Comparison of ENCODE assay signal across 9 mouse cellular contexts in the genomic region with DNA sequence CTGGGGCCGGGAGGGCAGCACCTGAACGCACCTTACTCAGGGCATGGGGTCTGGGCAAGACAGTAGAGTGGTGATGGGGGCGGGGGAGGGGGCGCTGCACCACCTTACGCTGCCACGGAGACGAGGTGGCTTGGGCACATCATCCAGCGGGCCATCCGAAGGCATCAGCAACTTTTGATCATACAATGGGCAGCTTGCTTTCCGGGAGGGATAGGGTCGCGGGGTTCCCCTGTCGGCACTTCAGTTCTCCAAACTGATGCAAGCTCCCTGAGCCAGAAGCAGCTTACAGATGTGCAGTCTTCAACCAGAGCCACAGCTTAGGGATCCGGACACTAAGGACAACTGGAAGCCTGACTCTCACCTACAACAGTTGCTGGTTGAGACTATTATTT. TPM values are rescaled to one million over a fixed set of nuclear protein-coding genes. Genes with fewer than 3 reads are reported as not detected.
DNase-seq lines count a peak whose midpoint lies in the region; ATAC-seq and TF ChIP-seq lines count a peak whose summit lies in the region.
"Had no signal": no experiment of that assay in that cellular context is flagged by ENCODE, and none has a peak within 500 bp of the region (broad histone marks: within the 10 kb centered on the region; RNA-seq: fewer than 3 reads in every experiment).

No protein-coding gene starts in this region.

- DNase-seq in kidney, postnatal 0 days (ENCODE audit: low spot score) = no peak
- no peak for DNase-seq in kidney, adult 11 months
- peak; percentile 7 for DNase-seq in hindbrain, postnatal 0 days (ENCODE audit: low spot score)
- no peak for DNase-seq in adipocyte (ENCODE audit: low spot score)
- DNase-seq in kidney, adult 9 months = no peak
- DNase-seq in cerebellum, adult 11-12 months = no peak

- peak overlapping the region; percentile 75 for H3K4me2 ChIP-seq in kidney, postnatal 0 days (ENCODE audit: low read length)
- H3K4me2 ChIP-seq in embryonic facial prominence, embryonic 13.5 days = peak overlapping the region; percentile 86
- peak overlapping the region; percentile 65 for H3K4me2 ChIP-seq in hindbrain, postnatal 0 days (ENCODE audit: low read depth, low read length)
- H3K4me2 ChIP-seq in midbrain, embryonic 16.5 days (ENCODE audit: low read length) = peak overlapping the region; percentile 60

- no peak for TF ChIP-seq CTCF in kidney, postnatal 0 days (IDR thresholded peaks at IDR 0.05; ENCODE audit: low read depth)
- TF ChIP-seq CTCF in hindbrain, postnatal 0 days (IDR thresholded peaks at IDR 0.05; ENCODE audit: low read depth) = no peak

- no peak overlapping the region for H3K27ac ChIP-seq in kidney, postnatal 0 days
- H3K27ac ChIP-seq in embryonic facial prominence, embryonic 13.5 days = no peak overlapping the region
- peak overlapping the region; percentile 74 for H3K27ac ChIP-seq in hindbrain, postnatal 0 days
- H3K27ac ChIP-seq in midbrain, embryonic 16.5 days (ENCODE audit: low read length) = no peak overlapping the region

- WGBS in kidney, postnatal 0 days = 9% methylated on average over 13 of the region's 14 CpGs
- 9% methylated on average over 14 of the region's 14 CpGs for WGBS in embryonic facial prominence, embryonic 13.5 days
- WGBS in hindbrain, postnatal 0 days = 9% methylated on average over 14 of the region's 14 CpGs
- WGBS in midbrain, embryonic 16.5 days = 7% methylated on average over 14 of the region's 14 CpGs

- H3K4me1 ChIP-seq in kidney, postnatal 0 days (replicated peaks; ENCODE audit: insufficient read depth, low read length) = peaks cover 7% of the 10 kb centered on the region
- H3K4me1 ChIP-seq in embryonic facial prominence, embryonic 13.5 days = peaks cover 31% of the 10 kb centered on the region
- H3K4me1 ChIP-seq in hindbrain, postnatal 0 days (ENCODE audit: insufficient read depth, low read length) = peaks cover 8% of the 10 kb centered on the region; the same call in 1 of the 2 replicates
- peaks cover 13% of the 10 kb centered on the region; the same call in 1 of the 2 replicates for H3K4me1 ChIP-seq in midbrain, embryonic 16.5 days (ENCODE audit: control insufficient read depth, insufficient read depth, low read length)

- H3K9ac ChIP-seq in kidney, postnatal 0 days (ENCODE audit: low read depth, low read length) = peak overlapping the region; percentile 52
- H3K9ac ChIP-seq in embryonic facial prominence, embryonic 13.5 days = peak overlapping the region; percentile 72
- H3K9ac ChIP-seq in hindbrain, postnatal 0 days (replicated peaks; ENCODE audit: low read length) = peak overlapping the region; percentile 39
- H3K9ac ChIP-seq in midbrain, embryonic 16.5 days (ENCODE audit: low read depth, low read length) = peak overlapping the region; percentile 49

- H3K36me3 ChIP-seq in kidney, postnatal 0 days (ENCODE audit: insufficient read depth, low read length) = no peaks in the 10 kb centered on the region
- no peaks in the 10 kb centered on the region for H3K36me3 ChIP-seq in embryonic facial prominence, embryonic 13.5 days
- no peaks in the 10 kb centered on the region for H3K36me3 ChIP-seq in hindbrain, postnatal 0 days (ENCODE audit: insufficient read depth, low read length)
- no peaks in the 10 kb centered on the region for H3K36me3 ChIP-seq in midbrain, embryonic 16.5 days (ENCODE audit: control insufficient read depth, insufficient read depth, low read length)

- peak overlapping the region; percentile 36 for H3K4me3 ChIP-seq in kidney, postnatal 0 days (replicated peaks; ENCODE audit: low read depth, low read length)
- peak overlapping the region; percentile 45 for H3K4me3 ChIP-seq in embryonic facial prominence, embryonic 13.5 days
- peak overlapping the region; percentile 36 for H3K4me3 ChIP-seq in hindbrain, postnatal 0 days (ENCODE audit: low read length)
- H3K4me3 ChIP-seq in midbrain, embryonic 16.5 days (ENCODE audit: low read depth, low read length) = peak overlapping the region; percentile 40

- ATAC-seq in kidney, postnatal 0 days (replicated peaks; ENCODE audit: low FRiP score, low read depth) = no peak
- no peak for ATAC-seq in embryonic facial prominence, embryonic 13.5 days (ENCODE audit: insufficient number of reproducible peaks, insufficient read depth, low FRiP score, low TSS enrichment, low read depth)
- no peak for ATAC-seq in hindbrain, postnatal 0 days
- no peak for ATAC-seq in midbrain, embryonic 16.5 days
- ATAC-seq: Patski had no signal

- no peaks in the 10 kb centered on the region for H3K9me3 ChIP-seq in kidney, postnatal 0 days (replicated peaks; ENCODE audit: low read length)
- no peaks in the 10 kb centered on the region for H3K9me3 ChIP-seq in embryonic facial prominence, embryonic 13.5 days
- H3K9me3 ChIP-seq in hindbrain, postnatal 0 days (ENCODE audit: low read length) = no peaks in the 10 kb centered on the region
- H3K9me3 ChIP-seq in midbrain, embryonic 16.5 days (replicated peaks; ENCODE audit: control insufficient read depth, low read length, poor library complexity, severe bottlenecking) = no peaks in the 10 kb centered on the region

- no peaks in the 10 kb centered on the region for H3K27me3 ChIP-seq in kidney, postnatal 0 days (ENCODE audit: insufficient read depth, low read length)
- peaks cover 24% of the 10 kb centered on the region for H3K27me3 ChIP-seq in embryonic facial prominence, embryonic 13.5 days
- H3K27me3 ChIP-seq in hindbrain, postnatal 0 days (ENCODE audit: insufficient read depth, low read length) = no peaks in the 10 kb centered on the region
- H3K27me3 ChIP-seq in midbrain, embryonic 16.5 days (ENCODE audit: control insufficient read depth, insufficient read depth, low read depth, low read length) = no peaks in the 10 kb centered on the region; the same call in 1 of the 2 replicates
- H3K27me3 ChIP-seq: Patski had no signal

RNA-seq across cellular contexts. Expression of a gene that starts 0.5 kb away (rescaled TPM):
- polyA plus RNA-seq in kidney, postnatal 0 days (2015; fragmentation: Nextera tagmentation; extraction: Ambion mirVana) = 2.1 and 2.5 TPM in 2 replicates
- polyA plus RNA-seq in embryonic facial prominence, embryonic 13.5 days (2015; fragmentation: Nextera tagmentation; extraction: Ambion mirVana) = 5.4 and 6.1 TPM in 2 replicates
- total RNA-seq in hindbrain, postnatal 0 days (2014; rRNA removed) = 44.1 and 48.4 TPM in 2 replicates
- polyA plus RNA-seq in hindbrain, postnatal 0 days (2015; fragmentation: Nextera tagmentation; extraction: Ambion mirVana) = 44.7 and 46.8 TPM in 2 replicates
- 6.7 and 14.0 TPM in 2 replicates for polyA plus RNA-seq in midbrain, embryonic 16.5 days (2015; fragmentation: Nextera tagmentation; extraction: Ambion mirVana)
- polyA plus RNA-seq: Patski had no signal

RNA-seq across cellular contexts. Expression of a gene that starts 35.3 kb away (rescaled TPM):
- 0.20 and 0.28 TPM in 2 replicates for polyA plus RNA-seq in kidney, postnatal 0 days (2015; fragmentation: Nextera tagmentation; extraction: Ambion mirVana)
- polyA plus RNA-seq in embryonic facial prominence, embryonic 13.5 days (2015; fragmentation: Nextera tagmentation; extraction: Ambion mirVana) = 0.80 and 1.1 TPM in 2 replicates
- total RNA-seq in hindbrain, postnatal 0 days (2014; rRNA removed) = not detected in 2 replicates
- 0.11 and 0.25 TPM in 2 replicates for polyA plus RNA-seq in hindbrain, postnatal 0 days (2015; fragmentation: Nextera tagmentation; extraction: Ambion mirVana)
- 0.24 and 0.48 TPM in 2 replicates for polyA plus RNA-seq in midbrain, embryonic 16.5 days (2015; fragmentation: Nextera tagmentation; extraction: Ambion mirVana)
